Mouse (Mus musculus): ENCODE data around the gene H2afy2. TPM values are rescaled to one million over a fixed set of nuclear protein-coding genes. Genes with fewer than 3 reads are reported as not detected.

Gene H2afy2
- polyA plus RNA-seq, 1 experiment from 2014 or later: 168 TPM

DNA sequence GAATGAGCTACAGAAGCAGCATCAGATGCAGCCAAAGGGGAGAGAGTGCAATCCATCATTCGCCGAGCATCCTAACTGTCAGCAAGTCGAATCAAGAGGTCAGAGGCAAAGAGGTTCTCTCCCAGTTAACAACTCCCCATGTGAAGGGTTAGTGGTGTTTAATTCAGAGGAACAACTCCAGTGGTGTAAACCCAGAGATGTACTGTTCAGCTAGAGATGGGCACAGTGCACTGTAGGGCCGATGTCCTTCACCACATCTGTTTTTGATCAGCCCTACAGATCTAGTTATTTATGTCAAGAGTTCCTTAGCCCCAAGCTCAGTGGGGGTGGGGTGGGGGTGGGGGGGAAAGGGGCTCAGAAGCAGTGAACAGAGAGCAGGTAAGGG is 39.8 kb upstream of the H2afy2 start:
- Histone ChIP-seq H3K4me1 (peaks cover 38% of the 10 kb centered on the region), H3K27ac (replicated peaks) (no peak overlapping the region), H3K4me3 (replicated peaks) (no peak overlapping the region), H3K9me3 (replicated peaks) (no peaks in the 10 kb centered on the region), H3K9ac (no peak overlapping the region), H3K27me3 (no peaks in the 10 kb centered on the region), H3K4me2 (replicated peaks) (no peak overlapping the region), H3K36me3 (no peaks in the 10 kb centered on the region)
- no peak for ATAC-seq (ENCODE audit: insufficient number of reproducible peaks, low FRiP score, low TSS enrichment, low read depth)
- 31% methylated on average over 4 of the region's 4 CpGs for WGBS

- Histone ChIP-seq H3K4me3 (replicated peaks) (no peak overlapping the region), H3K4me1 (peaks cover 38% of the 10 kb centered on the region), H3K9ac (no peak overlapping the region), H3K27ac (replicated peaks) (0 out of 2 replicates have a peak overlapping the region, but pooled peaks have one; percentile 25), H3K9me3 (replicated peaks) (no peaks in the 10 kb centered on the region), H3K36me3 (no peaks in the 10 kb centered on the region), H3K27me3 (no peaks in the 10 kb centered on the region), H3K4me2 (replicated peaks) (no peak overlapping the region)
- WGBS: 36% methylated on average over 7 of the region's 7 CpGs
- no peak for ATAC-seq (ENCODE audit: insufficient number of reproducible peaks, low FRiP score, low TSS enrichment, low read depth)
Measured at GRCm38 (mm10) chr10:61822968-61823730, 39.2 kb upstream of the H2afy2 start.

DNA sequence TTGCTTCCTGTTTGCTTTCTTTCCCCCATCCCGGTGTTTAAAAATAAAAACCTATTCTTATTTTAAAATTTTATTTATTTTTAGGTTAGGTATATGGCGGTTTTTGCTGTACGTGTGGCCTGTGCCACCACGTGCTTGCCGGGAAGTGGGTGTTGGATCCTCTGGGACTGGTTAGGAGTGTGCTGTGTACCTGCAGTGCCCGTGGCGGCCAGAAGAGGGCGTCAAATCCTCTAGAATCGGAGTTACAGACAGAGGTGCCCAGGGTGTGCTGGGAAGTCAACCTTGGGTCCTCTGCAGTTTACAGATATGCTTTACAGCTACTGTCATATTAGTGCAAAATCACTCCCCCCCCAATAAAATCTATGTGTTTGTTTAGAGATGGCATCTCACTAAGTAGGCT is 36.1 kb upstream of the H2afy2 start:
- H3K4me1 ChIP-seq: peaks cover 15% of the 10 kb centered on the region; the same call in 1 of the 2 replicates
- H3K4me2 ChIP-seq (replicated peaks): no peak overlapping the region
- no peaks in the 10 kb centered on the region for H3K9me3 ChIP-seq (replicated peaks)
- no peak overlapping the region for H3K9ac ChIP-seq
- no peaks in the 10 kb centered on the region for H3K36me3 ChIP-seq
- H3K4me3 ChIP-seq (replicated peaks): no peak overlapping the region
- no peak for ATAC-seq (ENCODE audit: insufficient number of reproducible peaks, low FRiP score, low TSS enrichment, low read depth)
- H3K27me3 ChIP-seq: no peaks in the 10 kb centered on the region
- WGBS: 62% methylated on average over 9 of the region's 9 CpGs
- H3K27ac ChIP-seq (replicated peaks): no peak overlapping the region

DNA sequence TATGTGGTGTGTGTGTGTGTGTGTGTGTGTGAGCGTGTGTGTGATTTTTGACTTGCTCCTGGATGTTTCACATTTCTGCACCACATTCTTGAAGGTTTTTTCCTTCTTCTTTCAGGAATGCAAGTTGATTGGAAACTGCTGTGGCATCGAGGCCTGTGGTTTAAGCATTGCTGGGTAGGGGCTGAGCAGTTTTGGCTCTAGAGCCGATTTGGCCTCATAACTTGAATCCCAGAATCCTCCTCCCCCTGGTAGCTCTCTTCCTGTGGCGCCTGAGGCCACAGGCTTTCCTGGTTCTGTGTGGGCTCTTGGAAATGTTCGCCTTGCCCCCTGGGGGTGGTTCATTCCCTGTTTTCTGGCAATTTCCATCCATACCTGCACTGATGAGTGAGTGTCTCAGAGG is 28.0 kb upstream of the H2afy2 start:
- H3K4me2 ChIP-seq (replicated peaks): no peak overlapping the region
- H3K36me3 ChIP-seq: no peaks in the 10 kb centered on the region
- H3K9me3 ChIP-seq (replicated peaks): no peaks in the 10 kb centered on the region
- WGBS: 31% methylated on average over 5 of the region's 5 CpGs
- peak; percentile 80 for ATAC-seq (ENCODE audit: insufficient number of reproducible peaks, low FRiP score, low TSS enrichment, low read depth)
- H3K4me3 ChIP-seq (replicated peaks): no peak overlapping the region
- peaks cover 10% of the 10 kb centered on the region for H3K4me1 ChIP-seq
- no peaks in the 10 kb centered on the region for H3K27me3 ChIP-seq
- peak overlapping the region; percentile 80 for H3K27ac ChIP-seq (replicated peaks)
- H3K9ac ChIP-seq: no peak overlapping the region

GRCm38 (mm10) chr10:61798133-61798576 is 14.2 kb upstream of the H2afy2 start:
- WGBS: 79% methylated on average over 15 of the region's 15 CpGs

DNA sequence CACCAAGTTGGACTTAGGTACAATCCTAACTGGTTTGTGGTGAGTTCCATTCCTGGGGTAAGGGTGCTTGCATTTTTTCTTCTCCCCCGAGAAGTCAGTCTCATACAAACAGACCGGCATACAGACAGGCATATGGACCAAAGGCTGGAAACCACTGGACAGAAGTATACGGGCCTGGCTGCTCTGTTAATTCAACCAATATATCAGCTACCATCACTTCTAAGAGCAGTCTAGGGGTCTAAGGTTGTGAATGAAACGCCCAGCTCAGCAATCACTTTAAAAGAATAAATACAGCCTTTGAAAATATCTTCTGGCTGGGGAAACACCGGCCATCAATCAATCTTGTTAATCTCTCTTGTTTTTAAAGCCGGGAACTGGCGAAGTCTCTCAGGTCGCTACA is 11.5 kb upstream of the H2afy2 start:
- WGBS: 47% methylated on average over 8 of the region's 8 CpGs
- Histone ChIP-seq H3K4me3 (replicated peaks) (no peak overlapping the region), H3K27ac (replicated peaks) (no peak overlapping the region), H3K4me1 (peaks cover 5% of the 10 kb centered on the region; the same call in 1 of the 2 replicates), H3K9me3 (replicated peaks) (no peaks in the 10 kb centered on the region), H3K27me3 (no peaks in the 10 kb centered on the region), H3K9ac (no peak overlapping the region), H3K36me3 (no peaks in the 10 kb centered on the region), H3K4me2 (replicated peaks) (no peak overlapping the region)
- no peak for ATAC-seq (ENCODE audit: insufficient number of reproducible peaks, low FRiP score, low TSS enrichment, low read depth)

More at GRCm38 (mm10) chr10:61798133-61798576, 14.2 kb upstream of the H2afy2 start:
- H3K4me3 ChIP-seq (replicated peaks): no peak overlapping the region
- peaks cover 5% of the 10 kb centered on the region; the same call in 1 of the 2 replicates for H3K4me1 ChIP-seq
- no peak overlapping the region for H3K9ac ChIP-seq
- no peak for ATAC-seq (ENCODE audit: insufficient number of reproducible peaks, low FRiP score, low TSS enrichment, low read depth)
- H3K4me2 ChIP-seq (replicated peaks): no peak overlapping the region
- H3K27ac ChIP-seq (replicated peaks): no peak overlapping the region
- no peaks in the 10 kb centered on the region for H3K36me3 ChIP-seq
- no peaks in the 10 kb centered on the region for H3K27me3 ChIP-seq
- H3K9me3 ChIP-seq (replicated peaks): no peaks in the 10 kb centered on the region

DNA sequence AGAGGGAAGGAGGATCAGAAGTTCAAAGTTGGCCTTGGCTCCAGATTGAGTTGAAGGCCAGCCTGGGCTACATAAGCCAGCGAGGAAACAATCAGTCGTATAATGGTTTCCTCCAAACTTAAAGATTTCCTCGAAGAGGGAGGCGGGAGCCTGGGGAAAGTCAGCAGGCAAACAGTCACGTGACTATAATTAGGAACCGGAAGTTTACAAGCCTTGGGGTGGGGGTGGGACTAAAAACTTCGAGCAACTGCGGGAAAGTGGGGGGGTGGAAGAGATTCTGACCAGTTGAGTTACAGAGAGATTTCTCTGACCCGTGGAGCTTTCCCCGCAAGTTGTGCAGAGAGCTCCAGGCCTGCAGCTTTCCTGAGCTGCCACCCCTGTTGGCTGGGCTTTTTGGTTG is 11.0 kb upstream of the H2afy2 start:
- no peak overlapping the region for H3K27ac ChIP-seq (replicated peaks)
- no peak overlapping the region for H3K4me3 ChIP-seq (replicated peaks)
- no peaks in the 10 kb centered on the region for H3K27me3 ChIP-seq
- ATAC-seq (ENCODE audit: insufficient number of reproducible peaks, low FRiP score, low TSS enrichment, low read depth): no peak
- H3K4me1 ChIP-seq: peaks cover 5% of the 10 kb centered on the region; the same call in 1 of the 2 replicates
- H3K36me3 ChIP-seq: no peaks in the 10 kb centered on the region
- no peaks in the 10 kb centered on the region for H3K9me3 ChIP-seq (replicated peaks)
- 45% methylated on average over 10 of the region's 10 CpGs for WGBS
- H3K4me2 ChIP-seq (replicated peaks): no peak overlapping the region
- H3K9ac ChIP-seq: no peak overlapping the region

DNA sequence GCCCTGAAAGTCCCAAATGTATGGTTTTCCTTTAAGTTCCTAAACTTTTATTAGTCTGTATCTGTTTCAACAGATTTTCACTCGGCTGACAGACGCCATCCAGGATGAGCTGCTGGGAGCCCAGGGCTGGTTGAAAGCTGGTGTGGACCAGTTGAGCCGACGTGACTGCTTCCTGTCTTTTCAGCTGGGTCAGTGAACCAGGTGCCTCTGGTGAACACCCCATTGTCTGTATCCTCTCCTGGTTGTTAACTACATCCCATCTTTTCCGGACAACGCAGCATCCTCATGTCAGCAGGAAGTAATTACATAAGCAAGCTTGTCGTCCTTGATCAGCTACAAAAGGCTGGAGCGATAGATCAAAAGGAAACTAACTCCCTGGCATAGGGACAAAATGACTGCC is 9.1 kb upstream of the H2afy2 start:
- WGBS: 31% methylated on average over 8 of the region's 8 CpGs
- Histone ChIP-seq H3K4me3 (replicated peaks) (no peak overlapping the region), H3K4me2 (replicated peaks) (no peak overlapping the region), H3K27ac (replicated peaks) (no peak overlapping the region), H3K4me1 (peaks cover 5% of the 10 kb centered on the region; the same call in 1 of the 2 replicates), H3K9me3 (replicated peaks) (no peaks in the 10 kb centered on the region), H3K36me3 (no peaks in the 10 kb centered on the region), H3K9ac (no peak overlapping the region), H3K27me3 (no peaks in the 10 kb centered on the region)
- ATAC-seq (ENCODE audit: insufficient number of reproducible peaks, low FRiP score, low TSS enrichment, low read depth): no peak

DNA sequence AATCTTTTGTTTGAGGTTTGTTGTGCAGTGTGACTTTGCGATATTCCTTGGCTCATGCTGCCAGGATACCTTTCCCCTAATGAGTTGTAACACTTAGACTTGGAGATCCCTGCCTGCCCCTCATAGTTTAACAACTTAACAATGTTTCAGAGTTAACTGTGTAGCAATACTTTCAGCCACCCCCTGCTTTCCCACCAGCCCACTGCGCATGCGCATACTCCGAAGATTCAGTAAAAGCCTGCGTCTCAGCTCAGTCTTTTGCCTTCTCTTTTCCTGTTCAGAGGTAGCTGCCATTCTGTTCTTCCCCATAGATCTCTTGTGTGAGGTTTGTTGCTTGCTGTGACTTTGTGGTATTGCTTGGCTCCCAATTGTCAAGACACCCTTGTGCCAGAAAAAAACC is 4.6 kb upstream of the H2afy2 start:
- no peak overlapping the region for H3K4me3 ChIP-seq (replicated peaks)
- no peak overlapping the region for H3K27ac ChIP-seq (replicated peaks)
- H3K4me1 ChIP-seq: peaks cover 8% of the 10 kb centered on the region; the same call in 1 of the 2 replicates
- ATAC-seq (ENCODE audit: insufficient number of reproducible peaks, low FRiP score, low TSS enrichment, low read depth): no peak
- no peaks in the 10 kb centered on the region for H3K9me3 ChIP-seq (replicated peaks)
- H3K4me2 ChIP-seq (replicated peaks): no peak overlapping the region
- H3K27me3 ChIP-seq: no peaks in the 10 kb centered on the region
- no peaks in the 10 kb centered on the region for H3K36me3 ChIP-seq
- H3K9ac ChIP-seq: no peak overlapping the region
- 97% methylated on average over 5 of the region's 5 CpGs for WGBS

GRCm38 (mm10) chr10:61787541-61788313 is 3.8 kb upstream of the H2afy2 start:
- no peaks in the 10 kb centered on the region for H3K27me3 ChIP-seq
- H3K36me3 ChIP-seq: no peaks in the 10 kb centered on the region
- H3K9ac ChIP-seq: no peak overlapping the region
- H3K27ac ChIP-seq (replicated peaks): no peak overlapping the region
- no peak overlapping the region for H3K4me2 ChIP-seq (replicated peaks)
- no peak for ATAC-seq (ENCODE audit: insufficient number of reproducible peaks, low FRiP score, low TSS enrichment, low read depth)
- WGBS: 80% methylated on average over 10 of the region's 10 CpGs
- H3K4me1 ChIP-seq: peaks cover 8% of the 10 kb centered on the region
- no peak overlapping the region for H3K4me3 ChIP-seq (replicated peaks)
- no peaks in the 10 kb centered on the region for H3K9me3 ChIP-seq (replicated peaks)

GRCm38 (mm10) chr10:61784414-61784813 is 467 bp upstream of the H2afy2 start:
- Histone ChIP-seq H3K9ac (peak overlapping the region; percentile 92; the same call in 1 of the 2 replicates), H3K27ac (replicated peaks) (peak overlapping the region; percentile 95)

More at GRCm38 (mm10) chr10:61784414-61784813, 467 bp upstream of the H2afy2 start:
- H3K27me3 ChIP-seq: no peaks in the 10 kb centered on the region
- peaks cover 20% of the 10 kb centered on the region for H3K4me1 ChIP-seq
- H3K36me3 ChIP-seq: no peaks in the 10 kb centered on the region
- ATAC-seq (ENCODE audit: insufficient number of reproducible peaks, low FRiP score, low TSS enrichment, low read depth): no peak
- peak overlapping the region; percentile 58 for H3K4me2 ChIP-seq (replicated peaks)
- H3K4me3 ChIP-seq (replicated peaks): peak overlapping the region; percentile 86
- 13% methylated on average over 10 of the region's 10 CpGs for WGBS
- no peaks in the 10 kb centered on the region for H3K9me3 ChIP-seq (replicated peaks)
